16 mouse cellular contexts compared by ENCODE assay signal in the genomic region with DNA sequence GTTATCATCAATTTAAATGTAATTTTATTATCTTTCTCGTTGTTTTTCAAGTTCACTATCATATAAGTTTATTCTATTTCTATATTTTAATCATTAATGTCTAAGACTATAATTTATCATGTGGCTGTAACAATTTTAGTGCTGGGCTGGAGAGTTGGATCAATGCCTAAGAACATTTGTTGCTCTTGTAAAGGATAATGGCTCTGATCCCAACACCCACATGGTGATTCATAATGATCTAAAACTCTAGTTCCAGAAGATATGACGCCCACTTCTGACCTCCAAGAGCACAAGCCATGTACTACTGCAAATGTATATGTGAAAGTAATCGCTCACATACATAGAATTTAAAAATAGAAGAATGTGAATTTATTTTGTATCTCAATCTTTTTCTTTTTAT.
DNase-seq lines count a peak whose midpoint lies in the region.
"Had no signal": no experiment of that assay in that cellular context is flagged by ENCODE, and none has a peak within 500 bp of the region (broad histone marks: within the 10 kb centered on the region; RNA-seq: fewer than 3 reads in every experiment).

No protein-coding gene starts in this region.

- intact Hi-C loops in left cerebral cortex, postnatal 36 days (cut with DNase I), result no loop called here

- DNase-seq in left cerebral cortex, adult 11 months (ENCODE audit: low spot score), result peak; percentile 1
- DNase-seq in left cerebral cortex, postnatal 36 days (ENCODE audit: low spot score in 2 of 2), result no peak
- peak; percentile 6 to 19 for DNase-seq in right cerebral cortex, adult 2 months (ENCODE audit: low spot score in 2 of 2)
- no peak for DNase-seq in right cerebral cortex, postnatal 10 days (ENCODE audit: low spot score in 2 of 2)
- peak; percentile 5 to 12 for DNase-seq in layer of hippocampus, adult 8-10 months (ENCODE audit: low spot score in 2 of 2)
- no peak for DNase-seq in urinary bladder, postnatal 4 days (ENCODE audit: low spot score in 2 of 2)
- no peak for DNase-seq in ovary, adult 18-20 months (ENCODE audit: low spot score)
- DNase-seq: adrenal gland, adult 2 months; adrenal gland, postnatal 25 days; cerebellum, adult 11-12 months; cerebellum, adult 9-10 months; cerebellum, postnatal 25 days; gastrocnemius, postnatal 10 days; heart, adult 18-20 months; heart, postnatal 10 days; heart, postnatal 4 days had no signal

Comparison
In these comparisons a context has a peak if more than half of its experiments do, and no peak if none do; other contexts are left out.
1. DNase-seq: peak in left cerebral cortex, adult 11 months (single experiment), right cerebral cortex, adult 2 months (2 of 2) and layer of hippocampus, adult 8-10 months (2 of 2); none in left cerebral cortex, postnatal 36 days (0 of 2), right cerebral cortex, postnatal 10 days (0 of 2), urinary bladder, postnatal 4 days (0 of 2) and ovary, adult 18-20 months (single experiment).